Mouse (Mus musculus): ENCODE results near the gene Sptlc2.
"Not testable (repeated sequence)": the region's sequence is repeated elsewhere in the genome, so short reads cannot be mapped to it uniquely, and the experiment has no call there.

Gene Sptlc2

GRCm38 (mm10) chr12:87289100-87289499 is 99.1 kb downstream of the Sptlc2 start:
- peaks cover 62% of the 10 kb centered on the region for H3K4me1 ChIP-seq (replicated peaks; ENCODE audit: low read depth, low read length)
- H3K36me3 ChIP-seq (ENCODE audit: insufficient read depth, low read length): peaks cover 7% of the 10 kb centered on the region; the same call in 1 of the 2 replicates
- H3K9me3 ChIP-seq (ENCODE audit: low read length): peaks cover 13% of the 10 kb centered on the region
- TF ChIP-seq CTCF (conservative IDR thresholded peaks at IDR 0.05; ENCODE audit: low read length) (no peak), NANOG (IDR thresholded peaks at IDR 0.05; ENCODE audit: borderline replicate concordance, low read length) (peak; percentile 59; the same call in 1 of the 2 replicates)
- no peak overlapping the region for H3K4me3 ChIP-seq (replicated peaks; ENCODE audit: low read length)
- no peaks in the 10 kb centered on the region for H3K27me3 ChIP-seq (ENCODE audit: insufficient read depth, low read length)

GRCm38 (mm10) chr12:87284726-87285125 is 103.4 kb downstream of the Sptlc2 start:
- Histone ChIP-seq H3K4me3 (replicated peaks; ENCODE audit: low read length) (no peak overlapping the region), H3K4me1 (replicated peaks; ENCODE audit: low read depth, low read length) (peaks cover 75% of the 10 kb centered on the region), H3K36me3 (ENCODE audit: insufficient read depth, low read length) (peaks cover 7% of the 10 kb centered on the region; the same call in 1 of the 2 replicates), H3K9me3 (ENCODE audit: low read length) (peaks cover 13% of the 10 kb centered on the region), H3K27me3 (ENCODE audit: insufficient read depth, low read length) (peaks cover 8% of the 10 kb centered on the region)
- no peak for TF ChIP-seq NANOG (IDR thresholded peaks at IDR 0.05; ENCODE audit: borderline replicate concordance, low read length)

- TF ChIP-seq POU5F1 (IDR thresholded peaks at IDR 0.05; ENCODE audit: borderline replicate concordance, low read length): no peak
- TF ChIP-seq NANOG (IDR thresholded peaks at IDR 0.05; ENCODE audit: borderline replicate concordance, low read length): no peak
- TF ChIP-seq CTCF (conservative IDR thresholded peaks at IDR 0.05; ENCODE audit: low read length): no peak
- H3K4me3 ChIP-seq (replicated peaks; ENCODE audit: low read length): no peak overlapping the region
- peaks cover 8% of the 10 kb centered on the region for H3K27me3 ChIP-seq (ENCODE audit: insufficient read depth, low read length)
- peaks cover 75% of the 10 kb centered on the region for H3K4me1 ChIP-seq (replicated peaks; ENCODE audit: low read depth, low read length)
- peaks cover 13% of the 10 kb centered on the region for H3K9me3 ChIP-seq (ENCODE audit: low read length)
- peaks cover 7% of the 10 kb centered on the region; the same call in 1 of the 2 replicates for H3K36me3 ChIP-seq (ENCODE audit: insufficient read depth, low read length)
These were observed 103.9 kb downstream of the Sptlc2 start for GRCm38 (mm10) chr12:87284268-87284667.

- no peak overlapping the region for H3K4me3 ChIP-seq (replicated peaks; ENCODE audit: low read length)
- peaks cover 74% of the 10 kb centered on the region for H3K4me1 ChIP-seq (replicated peaks; ENCODE audit: low read depth, low read length)
- peaks cover 13% of the 10 kb centered on the region for H3K9me3 ChIP-seq (ENCODE audit: low read length)
- H3K27me3 ChIP-seq (ENCODE audit: insufficient read depth, low read length): peaks cover 8% of the 10 kb centered on the region
- H3K36me3 ChIP-seq (ENCODE audit: insufficient read depth, low read length): peaks cover 7% of the 10 kb centered on the region; the same call in 1 of the 2 replicates
- TF ChIP-seq CTCF (conservative IDR thresholded peaks at IDR 0.05; ENCODE audit: low read length): no peak
- no peak for TF ChIP-seq POU5F1 (IDR thresholded peaks at IDR 0.05; ENCODE audit: borderline replicate concordance, low read length)
- TF ChIP-seq NANOG (IDR thresholded peaks at IDR 0.05; ENCODE audit: borderline replicate concordance, low read length): no peak
These were observed 104.4 kb downstream of the Sptlc2 start for GRCm38 (mm10) chr12:87283706-87284105.

DNA sequence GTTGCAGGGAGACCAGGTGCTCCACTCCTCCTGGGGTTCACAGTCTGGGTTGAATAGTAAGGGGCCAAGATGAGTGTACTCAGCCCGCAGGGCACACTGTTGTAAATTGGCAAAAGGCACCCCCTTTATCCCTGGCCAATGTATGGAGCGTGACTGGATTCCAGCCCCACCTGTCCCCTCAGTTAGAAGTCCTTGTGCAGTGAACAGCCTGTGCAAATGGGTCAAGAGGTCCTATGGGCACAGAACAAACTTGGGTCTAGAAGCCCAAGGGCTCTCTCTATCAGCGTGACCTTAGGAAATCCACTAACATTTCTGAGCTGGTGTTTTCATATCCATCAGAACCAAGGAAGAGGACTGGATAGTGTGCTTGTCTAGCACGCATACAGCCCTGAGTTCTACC is 105.4 kb downstream of the Sptlc2 start:
- peaks cover 8% of the 10 kb centered on the region for H3K27me3 ChIP-seq (ENCODE audit: insufficient read depth, low read length)
- peaks cover 7% of the 10 kb centered on the region; the same call in 1 of the 2 replicates for H3K36me3 ChIP-seq (ENCODE audit: insufficient read depth, low read length)
- H3K4me3 ChIP-seq (replicated peaks; ENCODE audit: low read length): peak overlapping the region; percentile 65
- no peak for TF ChIP-seq CTCF (conservative IDR thresholded peaks at IDR 0.05; ENCODE audit: low read length)
- no peak for TF ChIP-seq POU5F1 (IDR thresholded peaks at IDR 0.05; ENCODE audit: borderline replicate concordance, low read length)
- no peak for TF ChIP-seq NANOG (IDR thresholded peaks at IDR 0.05; ENCODE audit: borderline replicate concordance, low read length)
- peaks cover 77% of the 10 kb centered on the region for H3K4me1 ChIP-seq (replicated peaks; ENCODE audit: low read depth, low read length)
- H3K9me3 ChIP-seq (ENCODE audit: low read length): peaks cover 7% of the 10 kb centered on the region

- Histone ChIP-seq H3K9me3 (ENCODE audit: low read length) (no peaks in the 10 kb centered on the region), H3K27me3 (ENCODE audit: insufficient read depth, low read length) (peaks cover 8% of the 10 kb centered on the region), H3K4me1 (replicated peaks; ENCODE audit: low read depth, low read length) (peaks cover 82% of the 10 kb centered on the region), H3K4me3 (replicated peaks; ENCODE audit: low read length) (peak overlapping the region; percentile 65), H3K36me3 (ENCODE audit: insufficient read depth, low read length) (peaks cover 12% of the 10 kb centered on the region)
- TF ChIP-seq NANOG (IDR thresholded peaks at IDR 0.05; ENCODE audit: borderline replicate concordance, low read length) (no peak), POU5F1 (IDR thresholded peaks at IDR 0.05; ENCODE audit: borderline replicate concordance, low read length) (no peak), CTCF (conservative IDR thresholded peaks at IDR 0.05; ENCODE audit: low read length) (no peak)
These were observed 106.4 kb downstream of the Sptlc2 start for GRCm38 (mm10) chr12:87281766-87282165.

DNA sequence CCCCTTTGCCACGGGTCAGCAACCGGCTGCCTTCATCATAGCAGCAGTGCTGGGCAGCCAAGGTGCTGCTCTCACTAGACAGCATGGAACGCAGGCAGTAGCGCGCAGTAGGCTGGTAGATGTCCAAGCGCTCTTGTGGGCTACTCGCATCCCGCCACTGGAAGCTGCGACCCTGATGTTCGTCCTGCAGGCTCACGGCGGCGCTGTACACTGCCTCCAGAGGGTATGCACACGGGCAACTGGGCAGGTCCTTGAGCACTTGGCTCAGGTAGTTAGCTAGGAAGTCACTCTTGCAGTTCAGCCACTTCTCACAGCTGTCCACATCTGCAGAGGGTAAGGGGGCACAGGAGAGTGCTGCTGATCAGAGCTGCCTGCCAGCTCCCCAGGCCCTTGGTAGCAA is 108.3 kb downstream of the Sptlc2 start:
- H3K4me3 ChIP-seq (replicated peaks; ENCODE audit: low read length): peak overlapping the region; percentile 71
- peaks cover 8% of the 10 kb centered on the region for H3K27me3 ChIP-seq (ENCODE audit: insufficient read depth, low read length)
- peaks cover 27% of the 10 kb centered on the region for H3K36me3 ChIP-seq (ENCODE audit: insufficient read depth, low read length)
- no peak for TF ChIP-seq POU5F1 (IDR thresholded peaks at IDR 0.05; ENCODE audit: borderline replicate concordance, low read length)
- TF ChIP-seq CTCF (conservative IDR thresholded peaks at IDR 0.05; ENCODE audit: low read length): peak; percentile 51
- no peak for TF ChIP-seq NANOG (IDR thresholded peaks at IDR 0.05; ENCODE audit: borderline replicate concordance, low read length)
- H3K4me1 ChIP-seq (replicated peaks; ENCODE audit: low read depth, low read length): peaks cover 92% of the 10 kb centered on the region
- H3K9me3 ChIP-seq (ENCODE audit: low read length): no peaks in the 10 kb centered on the region

GRCm38 (mm10) chr12:87279350-87279749 is 108.8 kb downstream of the Sptlc2 start:
- no peaks in the 10 kb centered on the region for H3K9me3 ChIP-seq (ENCODE audit: low read length)
- H3K27me3 ChIP-seq (ENCODE audit: insufficient read depth, low read length): peaks cover 8% of the 10 kb centered on the region
- H3K36me3 ChIP-seq (ENCODE audit: insufficient read depth, low read length): peaks cover 32% of the 10 kb centered on the region
- peaks cover 92% of the 10 kb centered on the region for H3K4me1 ChIP-seq (replicated peaks; ENCODE audit: low read depth, low read length)
- H3K4me3 ChIP-seq (replicated peaks; ENCODE audit: low read length): peak overlapping the region; percentile 71
- no peak for TF ChIP-seq NANOG (IDR thresholded peaks at IDR 0.05; ENCODE audit: borderline replicate concordance, low read length)
- TF ChIP-seq POU5F1 (IDR thresholded peaks at IDR 0.05; ENCODE audit: borderline replicate concordance, low read length): no peak
- no peak for TF ChIP-seq CTCF (conservative IDR thresholded peaks at IDR 0.05; ENCODE audit: low read length)

- peaks cover 8% of the 10 kb centered on the region for H3K27me3 ChIP-seq (ENCODE audit: insufficient read depth, low read length)
- no peaks in the 10 kb centered on the region for H3K9me3 ChIP-seq (ENCODE audit: low read length)
- H3K36me3 ChIP-seq (ENCODE audit: insufficient read depth, low read length): peaks cover 44% of the 10 kb centered on the region
- H3K4me1 ChIP-seq (replicated peaks; ENCODE audit: low read depth, low read length): peaks cover 93% of the 10 kb centered on the region
- H3K4me3 ChIP-seq (replicated peaks; ENCODE audit: low read length): no peak overlapping the region
- TF ChIP-seq POU5F1 (IDR thresholded peaks at IDR 0.05; ENCODE audit: borderline replicate concordance, low read length) (no peak), CTCF (conservative IDR thresholded peaks at IDR 0.05; ENCODE audit: low read length) (no peak)
These were observed 109.9 kb downstream of the Sptlc2 start for GRCm38 (mm10) chr12:87278118-87278730.

GRCm38 (mm10) chr12:87277251-87277650 is 110.9 kb downstream of the Sptlc2 start:
- not testable (repeated sequence) for H3K4me3 ChIP-seq (replicated peaks; ENCODE audit: low read length); H3K27me3 ChIP-seq (ENCODE audit: insufficient read depth, low read length); H3K9me3 ChIP-seq (ENCODE audit: low read length)
- Histone ChIP-seq H3K36me3 (ENCODE audit: insufficient read depth, low read length) (peaks cover 53% of the 10 kb centered on the region), H3K4me1 (replicated peaks; ENCODE audit: low read depth, low read length) (peaks cover 93% of the 10 kb centered on the region)

All from E14TG2a.4 (cell line).